Mouse (Mus musculus) left cerebral cortex, adult 18-20 months (tissue): ENCODE results near the gene Smpd4. TPM values are rescaled to one million over a fixed set of nuclear protein-coding genes. Genes with fewer than 3 reads are reported as not detected.
"Not testable (repeated sequence)": the region's sequence is repeated elsewhere in the genome, so short reads cannot be mapped to it uniquely, and the experiment has no call there.

Experiments
- DNase-seq, 2 experiments: peaks; one replicate each; pipeline ENCODE4 v3.0.0; 2021 to 2022; ENCODE audit warnings: low spot score in 2 of 2, mixed read lengths in 1 of 2
- long read RNA-seq, 2 experiments: library from polyadenylated mRNA; stranded (forward); transcript quantifications; one replicate each; pipeline ENCODE4 v2.0.0; 2021
- total RNA-seq, 2 experiments: library from RNA; stranded (reverse); gene quantifications; 2 replicates each; pipeline ENCODE4 v1.2.3; 2021

Smpd4 gene
- total RNA-seq, result 10 to 100 TPM; 68.2 to 72.7 TPM
- long read RNA-seq, experiment 1, full-length matches to known transcripts, result 9 of 38 reads
- long read RNA-seq, experiment 1, partial matches to known transcripts, result 18 of 38 reads
- long read RNA-seq, experiment 1, other reads (novel, unspliced or antisense), result 11 of 38 reads
- long read RNA-seq, experiment 2, full-length matches to known transcripts, result 7 of 24 reads
- long read RNA-seq, experiment 2, partial matches to known transcripts, result 14 of 24 reads
- long read RNA-seq, experiment 2, other reads (novel, unspliced or antisense), result 3 of 24 reads

GRCm38 (mm10) chr16:17619198-17620105 is at the start of gene Smpd4:
Gene Smpd4 (plus strand): TSS chr16:17619354.
- peak; percentile 87 to 93 for DNase-seq

GRCm38 (mm10) chr16:17575870-17576824 is 43.0 kb upstream of the Smpd4 start:
- peak; percentile 71 to 83 for DNase-seq

- no peak for DNase-seq
Observed at GRCm38 (mm10) chr16:17576825-17577215, 42.3 kb upstream of the Smpd4 start.

- no peak for DNase-seq
Observed at GRCm38 (mm10) chr16:17583064-17583463, 36.1 kb upstream of the Smpd4 start, which contains the start of gene Slc7a4. Gene Slc7a4 (minus strand): TSS chr16:17583214.

GRCm38 (mm10) chr16:17584555-17584954 is 34.6 kb upstream of the Smpd4 start:
- DNase-seq, result no peak

GRCm38 (mm10) chr16:17590731-17591130 is 28.4 kb upstream of the Smpd4 start:
- no peak for DNase-seq

GRCm38 (mm10) chr16:17600944-17601562 is 18.1 kb upstream of the Smpd4 start:
- no peak for DNase-seq

- DNase-seq, result no peak
Observed at GRCm38 (mm10) chr16:17604941-17605340, 14.2 kb upstream of the Smpd4 start.

GRCm38 (mm10) chr16:17605684-17606083 is 13.5 kb upstream of the Smpd4 start:
- DNase-seq, result peak; percentile 22 to 34

GRCm38 (mm10) chr16:17611383-17611782 is 7.8 kb upstream of the Smpd4 start:
- DNase-seq, result peak; percentile 45 to 51

- DNase-seq, result not testable (repeated sequence)
Observed at GRCm38 (mm10) chr16:17614740-17615139, 4.4 kb upstream of the Smpd4 start.

- DNase-seq, result no peak
Observed at GRCm38 (mm10) chr16:17616212-17616611, 2.9 kb upstream of the Smpd4 start.

GRCm38 (mm10) chr16:17617922-17618565 is 1.1 kb upstream of the Smpd4 start:
- peak; percentile 64 to 68 for DNase-seq

- DNase-seq, result no peak
Observed at GRCm38 (mm10) chr16:17621936-17622335, 2.8 kb downstream of the Smpd4 start.

GRCm38 (mm10) chr16:17625488-17626268 is 6.5 kb downstream of the Smpd4 start:
- DNase-seq, result no peak

GRCm38 (mm10) chr16:17626269-17626555 is 7.1 kb downstream of the Smpd4 start:
- DNase-seq, result peak in 1 of 2 experiments; percentile 39

GRCm38 (mm10) chr16:17632580-17632979 is 13.4 kb downstream of the Smpd4 start:
- DNase-seq, result no peak

GRCm38 (mm10) chr16:17633481-17634181 is 14.5 kb downstream of the Smpd4 start:
- DNase-seq, result no peak

GRCm38 (mm10) chr16:17636904-17637303 is 17.8 kb downstream of the Smpd4 start:
- no peak for DNase-seq
